Mouse (Mus musculus): ENCODE measurements around the gene Gm10803. TPM values are rescaled to one million over a fixed set of nuclear protein-coding genes. Genes with fewer than 3 reads are reported as not detected.

Gene Gm10803
- polyA plus RNA-seq, 1 experiment from 2014 or later, result not detected

GRCm38 (mm10) chr2:93572565-93572964 lies 12.2 kb downstream of the Gm10803 start:
- Histone ChIP-seq H3K4me1 (ENCODE audit: control insufficient read depth, insufficient read depth, low read length) (0 out of 2 replicates have a peak, but pooled peaks cover 2% of the 10 kb centered on the region), H3K9ac (ENCODE audit: low read depth, low read length) (no peak overlapping the region), H3K27me3 (ENCODE audit: control insufficient read depth, insufficient read depth, low read length) (no peaks in the 10 kb centered on the region), H3K9me3 (replicated peaks; ENCODE audit: control insufficient read depth, low read length) (no peaks in the 10 kb centered on the region), H3K36me3 (ENCODE audit: control insufficient read depth, insufficient read depth, low read length) (no peaks in the 10 kb centered on the region), H3K4me2 (no peak overlapping the region), H3K27ac (ENCODE audit: low read depth, low read length) (no peak overlapping the region), H3K4me3 (ENCODE audit: low read depth, low read length) (no peak overlapping the region)
- WGBS (ENCODE audit: insufficient replicate concordance), result 54% methylated on average over 5 of the region's 5 CpGs
- ATAC-seq (replicated peaks; ENCODE audit: insufficient number of reproducible peaks, low FRiP score, low TSS enrichment), result no peak

DNA sequence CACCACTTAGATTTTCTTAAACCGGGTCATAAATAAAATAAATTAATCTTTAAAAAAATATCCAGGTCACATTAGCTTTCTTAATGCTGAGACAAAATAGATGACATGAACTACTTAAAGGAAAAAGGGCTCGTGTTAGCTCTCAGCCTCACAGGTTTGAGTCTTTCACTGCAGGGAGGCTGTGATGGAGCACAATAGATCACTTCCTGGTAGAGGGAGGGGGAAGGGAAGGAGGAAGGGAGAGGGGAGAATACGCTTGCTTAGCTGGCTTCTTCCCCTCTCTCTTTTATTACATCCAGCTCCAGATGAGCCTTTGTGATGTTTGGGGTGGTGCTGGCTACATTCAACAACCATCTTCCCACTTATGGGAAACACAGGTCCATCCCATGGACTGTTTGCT lies 20.9 kb downstream of the Gm10803 start:
- no peak for ATAC-seq (replicated peaks; ENCODE audit: insufficient number of reproducible peaks, low FRiP score, low TSS enrichment)
- H3K9ac ChIP-seq (ENCODE audit: low read depth, low read length), result no peak overlapping the region
- WGBS (ENCODE audit: insufficient replicate concordance), result 47% methylated on average over 3 of the region's 3 CpGs

GRCm38 (mm10) chr2:93585821-93586220 lies 25.5 kb downstream of the Gm10803 start:
- Histone ChIP-seq H3K9ac (ENCODE audit: low read depth, low read length) (no peak overlapping the region), H3K4me2 (no peak overlapping the region), H3K4me1 (ENCODE audit: control insufficient read depth, insufficient read depth, low read length) (0 out of 2 replicates have a peak, but pooled peaks cover 8% of the 10 kb centered on the region), H3K27me3 (ENCODE audit: control insufficient read depth, insufficient read depth, low read length) (no peaks in the 10 kb centered on the region), H3K27ac (ENCODE audit: low read depth, low read length) (no peak overlapping the region), H3K4me3 (ENCODE audit: low read depth, low read length) (no peak overlapping the region), H3K9me3 (replicated peaks; ENCODE audit: control insufficient read depth, low read length) (no peaks in the 10 kb centered on the region), H3K36me3 (ENCODE audit: control insufficient read depth, insufficient read depth, low read length) (no peaks in the 10 kb centered on the region)
- 69% methylated on average over 1 of the region's 1 CpGs for WGBS (ENCODE audit: insufficient replicate concordance)
- ATAC-seq (replicated peaks; ENCODE audit: insufficient number of reproducible peaks, low FRiP score, low TSS enrichment), result no peak

More for the DNA sequence above, 20.9 kb downstream of the Gm10803 start:
- Histone ChIP-seq H3K36me3 (ENCODE audit: control insufficient read depth, insufficient read depth, low read length) (no peaks in the 10 kb centered on the region), H3K27ac (ENCODE audit: low read depth, low read length) (no peak overlapping the region), H3K27me3 (ENCODE audit: control insufficient read depth, insufficient read depth, low read length) (no peaks in the 10 kb centered on the region), H3K4me1 (ENCODE audit: control insufficient read depth, insufficient read depth, low read length) (0 out of 2 replicates have a peak, but pooled peaks cover 8% of the 10 kb centered on the region), H3K4me3 (ENCODE audit: low read depth, low read length) (no peak overlapping the region), H3K4me2 (no peak overlapping the region), H3K9me3 (replicated peaks; ENCODE audit: control insufficient read depth, low read length) (no peaks in the 10 kb centered on the region)

DNA sequence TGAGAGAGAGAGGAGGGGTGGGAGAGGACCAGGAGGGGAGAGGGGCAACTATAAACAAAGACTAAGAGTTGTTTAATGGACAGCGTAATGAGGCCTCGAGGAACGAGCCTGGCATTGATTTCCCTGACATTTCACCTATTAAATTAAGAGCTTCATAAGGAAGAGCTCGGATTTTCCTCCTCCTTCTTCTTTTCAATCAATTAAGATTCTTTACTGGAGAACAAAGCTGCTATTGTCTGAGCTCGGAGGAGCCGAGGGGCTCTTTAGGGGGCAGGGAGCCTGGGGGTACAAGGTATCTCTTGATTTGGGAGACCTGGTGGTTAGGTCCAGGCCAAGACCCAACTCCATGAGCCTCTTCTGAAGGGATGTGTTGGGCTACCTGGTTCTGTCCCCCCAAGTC lies 27.1 kb downstream of the Gm10803 start:
- ATAC-seq (replicated peaks; ENCODE audit: insufficient number of reproducible peaks, low FRiP score, low TSS enrichment), result no peak
- Histone ChIP-seq H3K9me3 (replicated peaks; ENCODE audit: control insufficient read depth, low read length) (no peaks in the 10 kb centered on the region), H3K27me3 (ENCODE audit: control insufficient read depth, insufficient read depth, low read length) (no peaks in the 10 kb centered on the region), H3K4me2 (no peak overlapping the region), H3K9ac (ENCODE audit: low read depth, low read length) (no peak overlapping the region), H3K36me3 (ENCODE audit: control insufficient read depth, insufficient read depth, low read length) (no peaks in the 10 kb centered on the region), H3K4me3 (ENCODE audit: low read depth, low read length) (no peak overlapping the region), H3K27ac (ENCODE audit: low read depth, low read length) (no peak overlapping the region), H3K4me1 (ENCODE audit: control insufficient read depth, insufficient read depth, low read length) (peaks cover 12% of the 10 kb centered on the region)
- 69% methylated on average over 6 of the region's 6 CpGs for WGBS (ENCODE audit: insufficient replicate concordance)

- Histone ChIP-seq H3K9ac (ENCODE audit: low read depth, low read length) (no peak overlapping the region), H3K27ac (ENCODE audit: low read depth, low read length) (no peak overlapping the region), H3K36me3 (ENCODE audit: control insufficient read depth, insufficient read depth, low read length) (no peaks in the 10 kb centered on the region), H3K4me3 (ENCODE audit: low read depth, low read length) (no peak overlapping the region), H3K9me3 (replicated peaks; ENCODE audit: control insufficient read depth, low read length) (no peaks in the 10 kb centered on the region), H3K4me2 (no peak overlapping the region), H3K27me3 (ENCODE audit: control insufficient read depth, insufficient read depth, low read length) (no peaks in the 10 kb centered on the region), H3K4me1 (ENCODE audit: control insufficient read depth, insufficient read depth, low read length) (peaks cover 11% of the 10 kb centered on the region)
- 59% methylated on average over 4 of the region's 4 CpGs for WGBS (ENCODE audit: insufficient replicate concordance)
- ATAC-seq (replicated peaks; ENCODE audit: insufficient number of reproducible peaks, low FRiP score, low TSS enrichment), result no peak
These were observed 29.5 kb downstream of the Gm10803 start for GRCm38 (mm10) chr2:93589875-93590274.

DNA sequence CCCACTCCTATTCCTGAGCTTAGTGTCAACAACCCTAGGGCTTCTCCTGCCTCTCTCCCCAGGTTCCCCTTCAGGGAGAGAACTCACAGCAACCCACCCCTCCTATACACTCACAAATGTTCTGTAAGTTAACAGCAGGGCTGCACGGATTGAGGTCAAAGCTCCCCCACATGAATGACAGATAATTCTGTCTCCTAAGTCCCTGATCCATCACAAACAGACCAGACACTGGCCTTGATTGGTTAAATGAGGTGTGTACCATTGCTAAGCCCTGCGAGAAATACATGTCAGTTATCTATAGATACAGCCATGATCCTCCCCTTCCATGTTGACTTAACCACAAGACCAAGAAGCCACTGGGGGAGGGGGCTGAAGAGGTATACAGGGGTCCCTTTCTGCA lies 31.3 kb downstream of the Gm10803 start:
- H3K27ac ChIP-seq (ENCODE audit: low read depth, low read length), result no peak overlapping the region
- 65% methylated on average over 2 of the region's 2 CpGs for WGBS (ENCODE audit: insufficient replicate concordance)
- ATAC-seq (replicated peaks; ENCODE audit: insufficient number of reproducible peaks, low FRiP score, low TSS enrichment), result no peak

GRCm38 (mm10) chr2:93592164-93592790 lies 31.9 kb downstream of the Gm10803 start:
- H3K27ac ChIP-seq (ENCODE audit: low read depth, low read length), result no peak overlapping the region
- H3K9me3 ChIP-seq (replicated peaks; ENCODE audit: control insufficient read depth, low read length), result no peaks in the 10 kb centered on the region
- H3K4me1 ChIP-seq (ENCODE audit: control insufficient read depth, insufficient read depth, low read length), result peaks cover 8% of the 10 kb centered on the region
- 34% methylated on average over 11 of the region's 11 CpGs for WGBS (ENCODE audit: insufficient replicate concordance)
- no peak for ATAC-seq (replicated peaks; ENCODE audit: insufficient number of reproducible peaks, low FRiP score, low TSS enrichment)
- H3K27me3 ChIP-seq (ENCODE audit: control insufficient read depth, insufficient read depth, low read length), result no peaks in the 10 kb centered on the region
- H3K4me2 ChIP-seq, result no peak overlapping the region
- no peaks in the 10 kb centered on the region for H3K36me3 ChIP-seq (ENCODE audit: control insufficient read depth, insufficient read depth, low read length)
- H3K4me3 ChIP-seq (ENCODE audit: low read depth, low read length), result no peak overlapping the region
- no peak overlapping the region for H3K9ac ChIP-seq (ENCODE audit: low read depth, low read length)

More for the DNA sequence above, 31.3 kb downstream of the Gm10803 start:
- H3K27me3 ChIP-seq (ENCODE audit: control insufficient read depth, insufficient read depth, low read length), result no peaks in the 10 kb centered on the region
- no peak overlapping the region for H3K4me2 ChIP-seq
- no peak overlapping the region for H3K9ac ChIP-seq (ENCODE audit: low read depth, low read length)
- no peaks in the 10 kb centered on the region for H3K36me3 ChIP-seq (ENCODE audit: control insufficient read depth, insufficient read depth, low read length)
- no peaks in the 10 kb centered on the region for H3K9me3 ChIP-seq (replicated peaks; ENCODE audit: control insufficient read depth, low read length)
- H3K4me1 ChIP-seq (ENCODE audit: control insufficient read depth, insufficient read depth, low read length), result peaks cover 8% of the 10 kb centered on the region
- no peak overlapping the region for H3K4me3 ChIP-seq (ENCODE audit: low read depth, low read length)

DNA sequence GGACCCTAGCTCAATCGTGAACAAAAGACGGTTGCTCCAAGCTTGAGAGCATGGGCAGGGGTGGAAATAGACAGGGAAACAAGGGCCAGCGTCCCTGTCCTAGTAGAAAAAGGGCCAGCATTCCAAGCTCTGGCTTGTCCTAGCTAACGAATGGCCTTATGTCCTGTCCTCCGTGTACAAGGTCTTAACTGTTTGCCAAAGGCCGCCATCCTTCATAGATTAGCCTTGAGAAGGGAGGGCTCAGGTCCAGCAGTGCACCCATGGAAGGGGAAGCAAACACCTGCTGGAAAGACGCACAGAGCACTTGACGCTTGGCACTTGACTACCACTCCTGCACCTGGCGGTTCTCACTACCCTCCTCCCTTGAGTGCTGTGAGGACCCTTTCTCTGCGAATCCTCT lies 32.8 kb downstream of the Gm10803 start:
- H3K27ac ChIP-seq (ENCODE audit: low read depth, low read length), result no peak overlapping the region
- H3K9ac ChIP-seq (ENCODE audit: low read depth, low read length), result no peak overlapping the region
- no peaks in the 10 kb centered on the region for H3K9me3 ChIP-seq (replicated peaks; ENCODE audit: control insufficient read depth, low read length)
- WGBS (ENCODE audit: insufficient replicate concordance), result 80% methylated on average over 10 of the region's 10 CpGs
- H3K4me3 ChIP-seq (ENCODE audit: low read depth, low read length), result no peak overlapping the region
- H3K27me3 ChIP-seq (ENCODE audit: control insufficient read depth, insufficient read depth, low read length), result 0 out of 2 replicates have a peak, but pooled peaks cover 4% of the 10 kb centered on the region
- no peak for ATAC-seq (replicated peaks; ENCODE audit: insufficient number of reproducible peaks, low FRiP score, low TSS enrichment)
- no peak overlapping the region for H3K4me2 ChIP-seq
- peaks cover 8% of the 10 kb centered on the region for H3K4me1 ChIP-seq (ENCODE audit: control insufficient read depth, insufficient read depth, low read length)
- H3K36me3 ChIP-seq (ENCODE audit: control insufficient read depth, insufficient read depth, low read length), result no peaks in the 10 kb centered on the region

- Histone ChIP-seq H3K4me3 (ENCODE audit: low read depth, low read length) (no peak overlapping the region), H3K4me1 (ENCODE audit: control insufficient read depth, insufficient read depth, low read length) (peaks cover 8% of the 10 kb centered on the region), H3K9me3 (replicated peaks; ENCODE audit: control insufficient read depth, low read length) (no peaks in the 10 kb centered on the region), H3K27me3 (ENCODE audit: control insufficient read depth, insufficient read depth, low read length) (peaks cover 4% of the 10 kb centered on the region; the same call in 1 of the 2 replicates), H3K27ac (ENCODE audit: low read depth, low read length) (no peak overlapping the region), H3K4me2 (no peak overlapping the region), H3K9ac (ENCODE audit: low read depth, low read length) (no peak overlapping the region), H3K36me3 (ENCODE audit: control insufficient read depth, insufficient read depth, low read length) (no peaks in the 10 kb centered on the region)
- WGBS (ENCODE audit: insufficient replicate concordance), result 75% methylated on average over 11 of the region's 11 CpGs
- ATAC-seq (replicated peaks; ENCODE audit: insufficient number of reproducible peaks, low FRiP score, low TSS enrichment), result no peak
These were observed 36.8 kb downstream of the Gm10803 start for GRCm38 (mm10) chr2:93597145-93597544.
